Mouse (Mus musculus) frontal cortex, adult 2 months (tissue): ENCODE results near the gene Taldo1. TPM values are rescaled to one million over a fixed set of nuclear protein-coding genes. Genes with fewer than 3 reads are reported as not detected.
"Not testable (repeated sequence)": the region's sequence is repeated elsewhere in the genome, so short reads cannot be mapped to it uniquely, and the experiment has no call there.

Experiments used
- DNase-seq, 2 experiments: peaks; one replicate each; pipeline ENCODE4 v3.0.0; 2022; ENCODE audit warnings: low spot score in 1 of 2; ENCODE audit errors: extremely low spot score in 1 of 2
- polyA plus RNA-seq: library from polyadenylated mRNA; depleted of rRNA; stranded (reverse); fragments of >200 nt; gene quantifications from 2 replicates; pipeline ENCODE4 v1.2.3, GENCODE M21; 2012

The Taldo1 gene
- polyA plus RNA-seq, 1 experiment = 151 TPM

- peak in 1 of 2 experiments; percentile 10 for DNase-seq
Observed at GRCm38 (mm10) chr7:141381068-141381835, 10.7 kb upstream of the Taldo1 start.

- DNase-seq = no peak
Observed at GRCm38 (mm10) chr7:141387807-141388486, 4.1 kb upstream of the Taldo1 start.

GRCm38 (mm10) chr7:141388487-141389109 is 3.4 kb upstream of the Taldo1 start:
- DNase-seq = no peak

- no peak for DNase-seq
Observed at GRCm38 (mm10) chr7:141390326-141391259, 1.4 kb upstream of the Taldo1 start.

- no peak for DNase-seq
Observed at GRCm38 (mm10) chr7:141392552-141393222, 688 bp downstream of the Taldo1 start.

GRCm38 (mm10) chr7:141394158-141394557 is 2.2 kb downstream of the Taldo1 start:
- DNase-seq = no peak

GRCm38 (mm10) chr7:141394771-141395170 is 2.8 kb downstream of the Taldo1 start:
- DNase-seq = peak in 1 of 2 experiments; percentile 53

- no peak for DNase-seq
Observed at GRCm38 (mm10) chr7:141395348-141395747, 3.3 kb downstream of the Taldo1 start.

GRCm38 (mm10) chr7:141403305-141403704 is 11.3 kb downstream of the Taldo1 start:
- DNase-seq = peak in 1 of 2 experiments; percentile 53

GRCm38 (mm10) chr7:141405466-141405865 is 13.5 kb downstream of the Taldo1 start:
- no peak for DNase-seq

GRCm38 (mm10) chr7:141407670-141408069 is 15.7 kb downstream of the Taldo1 start:
- DNase-seq = not testable (repeated sequence)

- peak; percentile 66 to 95 for DNase-seq
Observed at GRCm38 (mm10) chr7:141408833-141409232, 16.8 kb downstream of the Taldo1 start.

- DNase-seq = no peak
Observed at GRCm38 (mm10) chr7:141410631-141411030, 18.6 kb downstream of the Taldo1 start.

GRCm38 (mm10) chr7:141411667-141412066 is 19.7 kb downstream of the Taldo1 start:
- DNase-seq = no peak

- DNase-seq = no peak
Observed at GRCm38 (mm10) chr7:141413331-141413730, 21.3 kb downstream of the Taldo1 start.

GRCm38 (mm10) chr7:141413809-141414584 is 22.0 kb downstream of the Taldo1 start, which contains the start of gene Gatd1:
TSS of gene Gatd1 (minus strand) at chr7:141414136.
- DNase-seq = peak; percentile 96 to 99

- no peak for DNase-seq
Observed at GRCm38 (mm10) chr7:141416144-141416841, 24.3 kb downstream of the Taldo1 start.
